Mouse (Mus musculus) stomach, postnatal 0 days (tissue): Measurements from ENCODE around the gene Tmem56.

Experiments used
- CTCF ChIP-seq: IDR thresholded peaks from 2 replicates; pipeline ENCODE4 v1.5.1; 2016; ENCODE audit warnings: antibody characterized with exemption, low read depth, mild to moderate bottlenecking, moderate library complexity
- EP300 ChIP-seq: optimal IDR thresholded peaks from 2 replicates; pipeline ENCODE3; 2016; ENCODE audit warnings: antibody characterized with exemption

GRCm38 (mm10) chr3:121330244-121330646, 47.3 kb upstream of the Tmem56 start:
- TF ChIP-seq CTCF (no peak), EP300 (no peak)
